Mouse (Mus musculus) erythroid progenitor cell, adult 5-6 weeks (primary cell): ENCODE results near the gene Dpyd. TPM values are rescaled to one million over a fixed set of nuclear protein-coding genes. Genes with fewer than 3 reads are reported as not detected.

Experiments
- ATAC-seq: replicated peaks from 2 replicates; pipeline ENCODE4 v1.8.0; 2016; ENCODE audit warnings: moderate number of reproducible peaks, mild to moderate bottlenecking, moderate TSS enrichment, inconsistent platforms; ENCODE audit not compliant: poor library complexity, low FRiP score, severe bottlenecking
- total RNA-seq, 2 experiments: library from RNA; stranded (forward) in 1 of 2; stranded (reverse) in 1 of 2; fragments of 150-400 nt in 1 of 2; fragments of 186-747, 209-891 nt in 1 of 2; gene quantifications; 2 replicates each; pipeline versions ENCODE4 v1.2.3 to v1.2.4; 2015 to 2017; ENCODE audit warnings: low replicate concordance in 2 of 2

Gene Dpyd
- total RNA-seq, 2 experiments from 2014 or later, result not detected

DNA sequence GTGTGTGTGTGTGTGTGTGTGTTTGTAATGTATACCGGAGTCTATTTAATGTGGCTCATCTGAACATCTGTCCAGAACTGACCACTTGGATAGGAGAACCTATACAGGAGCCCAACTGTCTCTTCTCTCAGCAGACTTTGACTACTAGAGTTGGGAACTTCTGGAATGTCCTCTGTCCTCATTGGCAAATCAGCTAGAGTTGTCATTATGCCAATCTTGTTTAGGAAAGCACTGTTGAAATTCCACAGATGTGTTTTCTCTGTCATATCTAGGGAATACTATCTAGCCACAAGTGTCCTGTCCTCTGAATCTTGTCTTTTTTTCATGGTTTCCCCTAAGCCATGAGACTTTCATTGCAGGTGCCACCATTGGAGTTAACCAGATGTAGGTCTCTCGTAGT, 718.7 kb downstream of the Dpyd start:
- no peak for ATAC-seq

DNA sequence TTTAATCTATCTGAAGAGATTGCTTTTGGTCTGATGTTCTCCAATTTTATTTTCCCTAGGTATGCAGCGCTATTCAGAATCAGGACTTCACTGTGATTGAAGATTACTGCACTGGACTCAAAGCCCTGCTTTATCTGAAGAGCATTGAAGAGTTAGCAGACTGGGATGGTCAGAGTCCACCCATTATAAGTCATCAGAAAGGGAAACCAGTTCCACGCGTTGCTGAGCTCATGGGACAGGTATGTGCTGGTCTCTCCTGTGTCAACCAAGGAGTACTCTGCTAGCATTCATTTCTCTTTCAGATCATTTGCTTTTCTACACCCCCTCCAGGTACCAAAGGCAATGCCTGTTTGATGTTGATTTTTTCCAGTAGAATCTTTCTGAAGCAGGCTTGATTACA, 752.8 kb downstream of the Dpyd start:
- no peak for ATAC-seq

DNA sequence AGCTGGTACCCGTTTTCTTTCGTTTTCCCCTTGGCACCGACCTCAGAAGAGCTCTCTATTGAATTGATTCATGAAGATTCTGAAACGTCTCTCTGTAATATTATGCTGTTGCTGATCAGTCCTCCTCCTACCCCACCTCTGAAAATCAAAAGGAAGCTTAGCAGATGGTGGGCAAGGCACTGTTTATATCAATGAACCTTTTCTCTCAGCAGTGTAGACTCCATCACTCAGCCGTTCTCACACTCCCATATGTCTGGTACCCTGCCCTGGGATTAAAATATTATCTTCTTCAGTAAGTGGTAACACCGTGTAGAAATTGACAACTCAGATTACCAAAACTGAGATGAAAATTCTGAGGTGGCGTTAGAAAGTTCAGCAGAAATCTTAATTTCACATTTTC, 767.1 kb downstream of the Dpyd start:
- ATAC-seq, result no peak

DNA sequence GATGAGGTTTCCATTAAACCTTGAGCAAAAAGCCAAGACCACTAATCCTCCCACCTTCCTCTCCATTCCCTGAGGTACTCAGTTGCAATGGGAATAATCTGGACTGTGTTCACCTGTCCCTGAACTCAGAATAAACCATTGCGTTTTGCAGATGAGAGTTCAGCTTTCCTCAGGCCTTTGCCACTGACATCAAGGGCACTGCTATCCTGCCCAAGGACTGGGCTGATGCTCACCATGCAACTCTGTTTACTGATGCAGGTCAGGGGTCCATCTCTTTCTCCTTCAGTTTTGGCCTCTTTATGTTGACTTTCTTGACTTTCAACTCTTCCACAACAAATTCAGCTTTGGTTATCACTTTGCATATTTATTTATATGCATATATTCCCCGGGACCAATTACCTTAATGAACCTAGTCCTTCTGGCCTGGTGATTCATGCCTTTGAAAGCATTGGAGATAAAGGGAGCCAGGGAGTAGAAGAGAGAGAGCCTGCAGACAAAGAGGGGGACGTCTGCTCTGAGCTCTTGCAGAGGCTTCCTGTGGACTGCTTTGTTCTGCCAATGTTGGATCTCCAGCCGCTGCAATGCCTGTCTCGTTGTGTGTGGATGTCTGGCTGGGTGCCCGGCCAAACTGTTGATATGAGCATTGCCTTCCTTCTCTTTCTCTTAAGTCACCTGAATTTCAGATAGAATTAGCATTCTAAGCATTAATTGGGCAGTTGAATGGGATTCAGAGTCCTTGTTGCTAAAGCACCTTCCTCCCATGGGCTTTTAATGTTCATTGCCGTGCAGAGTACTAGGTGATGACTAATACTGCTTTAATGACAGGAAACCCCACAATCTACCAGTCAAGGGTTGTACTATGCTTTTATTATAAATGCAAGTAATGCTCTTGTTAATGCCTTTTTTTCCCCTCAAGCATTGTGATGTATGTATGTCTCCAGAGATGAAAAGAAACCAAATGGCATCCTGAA, 771.7 kb downstream of the Dpyd start:
- ATAC-seq, result no peak

DNA sequence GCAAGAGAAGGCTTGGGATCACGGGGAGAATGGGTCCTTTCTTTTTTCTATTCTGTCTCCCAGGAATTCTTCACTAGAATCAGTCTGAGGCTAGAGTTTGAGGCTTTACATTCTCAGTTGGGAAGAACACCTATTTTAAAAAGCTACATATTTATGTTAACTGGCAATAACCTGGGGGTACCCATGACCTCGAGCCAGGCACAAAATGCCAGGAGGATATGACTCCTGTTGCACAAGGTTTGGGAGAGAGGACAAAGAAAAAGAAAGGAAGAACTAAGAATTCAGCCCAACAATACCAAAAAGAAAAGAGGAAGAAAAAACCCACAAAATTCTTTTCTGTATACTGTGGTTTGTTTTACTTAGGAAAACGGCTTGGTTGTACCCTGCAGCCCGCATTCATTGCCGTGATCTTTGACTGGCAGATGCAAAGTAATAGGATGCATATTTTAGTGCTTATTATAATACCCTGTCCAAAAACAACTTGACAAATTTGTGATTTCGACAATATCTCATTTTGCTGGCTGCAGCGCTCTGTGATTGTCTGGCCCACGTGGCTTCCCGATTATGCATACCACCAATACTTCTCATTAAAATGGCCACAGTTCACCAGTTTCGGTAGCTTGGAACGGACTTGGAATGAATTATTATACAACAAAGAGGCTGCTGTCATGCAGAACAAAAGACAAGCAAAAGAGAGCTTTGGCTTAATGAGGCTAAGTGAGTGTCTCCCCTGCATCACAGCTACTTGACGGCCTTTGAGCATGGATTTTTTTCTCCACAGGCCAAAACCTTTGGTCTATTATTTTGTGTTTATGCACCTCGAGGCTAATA, 799.8 kb downstream of the Dpyd start:
- ATAC-seq, result no peak

DNA sequence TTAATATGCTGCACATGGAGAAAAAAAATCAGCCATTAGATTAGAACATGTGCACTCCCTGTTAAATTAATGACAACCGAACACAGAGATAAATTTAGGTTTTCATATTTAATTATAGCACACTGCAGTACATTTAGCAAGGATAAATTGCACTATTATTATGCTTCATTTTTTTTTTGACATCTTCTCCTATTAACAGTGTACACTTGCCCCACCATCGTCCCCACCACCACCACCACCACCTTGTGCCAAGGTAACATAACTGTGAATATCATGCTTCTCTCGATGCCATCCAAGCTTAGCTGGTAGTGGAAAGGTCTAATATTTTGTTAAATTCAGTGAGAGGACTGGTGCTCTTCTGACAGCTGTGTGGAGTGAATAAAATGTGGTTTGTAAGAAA, 800.5 kb downstream of the Dpyd start:
- no peak for ATAC-seq

DNA sequence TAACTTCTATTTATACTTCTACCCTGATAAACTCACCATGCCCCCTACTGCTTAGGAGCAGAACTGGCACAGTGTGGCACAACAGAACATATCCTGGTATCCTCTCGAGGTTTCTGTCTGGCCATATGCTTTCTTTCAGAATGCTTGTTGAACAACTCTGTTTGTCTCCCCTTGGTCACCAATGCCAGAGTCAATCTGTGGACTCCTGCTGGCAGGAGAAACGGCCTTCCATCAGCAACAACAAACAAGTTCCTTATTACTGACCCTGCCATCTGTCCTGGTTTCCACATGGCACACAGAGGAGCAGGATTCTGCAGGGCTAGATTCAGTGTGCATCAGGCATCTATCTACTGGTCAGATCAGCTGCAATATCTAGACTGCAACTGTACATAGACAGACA, 807.0 kb downstream of the Dpyd start:
- no peak for ATAC-seq

DNA sequence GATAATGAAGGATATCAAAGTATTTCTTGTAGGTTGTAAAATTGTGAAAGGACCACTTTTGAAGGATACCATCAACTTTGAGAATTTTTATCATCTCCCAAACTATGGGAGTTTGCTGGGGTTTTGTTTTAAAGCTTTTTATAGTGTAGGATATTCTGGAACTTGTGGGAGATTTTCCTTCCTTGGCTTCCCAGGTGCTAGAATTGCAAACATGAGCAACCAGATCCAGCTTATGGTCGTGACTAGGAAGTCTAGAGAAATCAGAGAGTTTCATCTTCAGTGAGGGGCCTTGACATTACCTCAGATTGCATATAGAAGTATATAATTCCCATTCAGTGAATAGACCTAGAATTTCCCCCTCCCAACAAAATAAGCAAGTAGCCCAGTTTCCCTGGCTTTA, 819.2 kb downstream of the Dpyd start:
- no peak for ATAC-seq

DNA sequence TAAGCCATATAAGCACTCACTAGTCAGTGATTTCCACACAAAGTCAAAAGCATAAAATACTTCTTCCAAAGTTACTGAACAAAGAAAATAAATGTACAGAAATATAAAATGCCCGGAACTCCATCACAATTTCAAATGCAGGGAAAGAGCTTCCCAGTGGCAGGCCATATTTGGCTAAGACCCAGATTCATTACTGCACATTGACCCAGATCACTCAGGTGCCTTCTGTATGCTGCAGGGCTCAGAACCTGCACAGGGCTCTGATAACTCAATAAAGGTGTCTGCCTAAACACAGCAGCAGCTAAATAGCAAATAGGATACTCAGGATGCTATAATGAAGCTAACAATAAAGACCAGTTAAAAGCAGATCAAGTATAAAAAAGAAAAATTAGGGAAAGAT, 820.5 kb downstream of the Dpyd start:
- no peak for ATAC-seq

DNA sequence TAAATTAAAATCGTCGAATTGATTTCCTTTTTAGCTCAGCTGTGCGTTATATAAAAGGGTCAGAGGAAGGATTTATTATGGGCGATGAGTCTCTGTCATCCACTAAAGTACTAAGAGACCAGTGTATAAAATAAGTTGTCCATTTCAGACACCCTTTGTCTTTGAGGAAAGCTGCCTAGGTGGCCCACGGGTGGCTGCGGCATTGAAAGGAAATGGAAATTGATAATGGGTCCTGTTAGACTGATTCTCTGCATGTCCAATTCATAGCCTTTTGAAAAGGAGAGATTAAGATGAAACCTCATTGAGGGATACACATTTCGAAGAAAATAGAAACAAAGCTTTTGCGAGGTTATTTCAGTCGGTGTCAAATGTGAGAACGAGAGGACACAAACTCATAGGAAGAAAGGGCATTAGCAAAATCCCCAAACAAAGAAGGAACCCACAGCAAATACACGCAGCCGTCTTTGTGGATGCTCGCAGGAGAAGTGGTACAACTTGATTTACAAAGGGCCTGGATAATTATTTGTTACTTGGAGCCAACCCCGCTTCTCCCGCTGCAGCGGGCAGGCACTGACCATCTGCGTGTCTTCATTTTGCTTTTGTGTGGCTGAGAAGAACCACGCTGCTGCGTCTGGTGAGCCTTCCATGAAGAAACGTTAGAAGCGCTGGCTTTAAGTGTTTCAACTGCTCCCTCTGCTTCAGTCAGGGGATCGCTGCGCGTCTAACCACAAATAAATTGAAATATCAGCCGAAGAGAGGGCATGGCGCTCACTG, 825.6 kb downstream of the Dpyd start:
- no peak for ATAC-seq

DNA sequence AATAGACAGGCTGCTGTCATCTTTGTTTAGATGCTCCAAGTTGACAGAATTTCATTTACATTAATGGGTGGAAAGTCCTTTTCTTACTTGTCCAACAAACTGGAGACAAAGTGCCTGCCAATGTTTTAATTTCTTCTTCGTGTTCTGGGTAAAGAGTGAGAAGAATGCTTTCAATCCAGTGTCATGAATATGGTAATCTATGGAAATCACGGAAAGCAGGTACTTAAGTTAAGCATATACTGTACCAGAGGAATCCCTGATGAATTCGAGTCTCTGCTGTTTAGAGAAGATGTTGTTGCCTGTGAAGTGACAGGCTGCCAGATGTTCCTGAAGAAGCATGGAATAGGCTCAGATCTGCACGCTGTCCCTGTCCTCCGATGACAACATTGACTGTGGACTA, 835.3 kb downstream of the Dpyd start:
- no peak for ATAC-seq

DNA sequence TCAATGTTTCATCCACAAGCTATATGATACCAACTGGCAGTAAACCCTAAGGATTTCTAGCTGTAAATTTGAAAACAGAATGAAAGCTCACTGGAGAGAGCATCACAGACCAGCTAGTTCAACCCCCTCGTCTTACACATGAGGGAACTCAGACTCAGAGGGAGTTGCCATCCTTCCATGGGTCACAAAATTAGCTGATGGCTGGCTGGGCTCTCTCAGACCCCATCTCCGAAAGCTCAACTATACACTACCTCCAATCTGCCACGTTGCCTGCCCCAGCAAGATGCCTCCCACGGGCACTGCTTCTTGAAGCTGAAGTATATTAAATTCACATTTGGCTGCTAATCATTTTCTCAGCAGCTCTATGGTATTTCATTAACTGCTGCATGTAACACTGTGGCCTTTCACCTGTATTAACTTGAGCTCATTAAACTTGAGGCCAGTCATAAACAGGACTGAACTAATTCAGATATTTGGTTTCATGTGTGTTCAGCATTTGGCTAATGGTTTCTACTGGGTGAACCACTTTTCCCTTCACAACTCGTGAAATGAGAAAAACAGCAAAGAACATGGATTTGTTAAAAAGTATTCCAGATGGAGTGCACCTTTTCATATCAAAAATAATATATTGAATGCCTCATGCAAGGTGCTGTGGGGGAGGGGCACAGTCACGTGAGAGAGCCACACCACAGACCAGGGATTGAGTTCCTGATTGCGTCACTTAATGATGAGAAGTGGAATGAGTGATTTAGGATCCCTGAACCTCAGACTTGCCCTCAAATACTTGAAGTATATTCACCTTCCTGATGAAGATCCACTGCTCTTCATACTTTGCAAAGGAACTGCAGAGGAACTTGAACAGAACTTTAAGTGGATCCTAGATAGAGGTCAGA, 841.2 kb downstream of the Dpyd start:
- ATAC-seq, result no peak

DNA sequence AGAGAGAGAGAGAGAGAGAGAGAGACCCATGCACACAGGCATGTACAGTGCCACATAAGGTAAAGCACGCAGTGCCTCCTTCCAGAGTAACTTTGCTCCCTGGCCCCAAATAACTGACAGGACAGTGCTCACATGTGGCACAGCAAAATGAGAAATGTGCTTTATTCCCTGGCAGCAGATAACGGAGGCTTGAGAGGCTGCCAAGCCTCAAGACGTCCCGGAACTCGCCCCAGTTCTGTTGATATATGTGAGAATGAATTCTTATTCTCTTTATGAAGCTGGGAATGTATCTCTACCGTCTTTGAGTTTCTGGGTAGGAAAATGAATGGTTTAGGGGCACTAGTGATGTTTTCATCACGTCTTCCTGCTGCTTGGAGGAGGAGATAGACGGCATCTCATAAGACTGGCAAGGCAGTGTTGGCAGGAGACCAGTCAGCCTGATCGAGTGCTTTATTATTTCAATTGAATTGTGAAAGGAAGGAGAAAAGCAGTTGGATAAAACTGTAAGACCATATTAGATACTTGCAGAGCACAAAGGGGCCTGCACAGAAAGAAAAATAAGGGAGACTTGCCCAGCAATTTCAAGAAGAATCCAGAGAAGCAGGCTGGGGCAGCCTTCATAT, 857.3 kb downstream of the Dpyd start:
- no peak for ATAC-seq

DNA sequence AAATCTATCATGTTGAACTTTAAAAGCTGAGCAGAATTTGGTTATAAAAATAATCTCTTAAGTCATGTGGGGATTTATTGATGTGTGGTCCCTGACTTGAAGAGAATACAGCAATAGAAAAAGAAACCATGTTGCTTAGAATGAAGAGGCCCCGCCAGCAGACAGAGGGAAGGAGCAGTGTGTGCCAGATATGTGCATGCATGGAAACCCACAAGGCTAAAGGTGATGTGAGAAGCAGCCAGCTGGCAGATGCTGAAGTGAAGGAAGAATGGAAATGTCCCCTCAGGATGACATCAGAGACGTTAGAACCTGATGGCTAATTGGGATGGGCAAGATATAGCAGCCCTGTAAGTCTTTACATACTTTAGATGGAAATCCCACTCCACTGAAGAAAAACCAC, 857.8 kb downstream of the Dpyd start:
- no peak for ATAC-seq

DNA sequence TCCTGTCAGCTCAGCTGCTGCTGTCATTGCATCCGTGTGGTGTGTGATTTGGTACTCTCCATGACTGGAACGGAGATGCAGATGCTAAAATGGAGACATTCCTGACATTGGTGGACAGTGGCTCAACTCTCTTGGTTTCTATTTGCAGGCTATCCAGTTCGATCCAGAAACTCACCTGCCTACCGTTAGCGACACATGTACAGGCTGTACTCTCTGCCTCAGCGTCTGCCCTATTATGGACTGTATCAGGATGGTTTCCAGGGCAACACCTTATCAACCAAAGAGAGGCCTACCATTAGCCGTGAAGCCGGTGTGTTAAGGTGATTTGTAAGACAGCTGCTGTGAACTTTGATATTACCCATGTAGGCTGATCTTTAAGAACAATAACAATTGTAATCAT, 869.4 kb downstream of the Dpyd start:
- ATAC-seq, result no peak

DNA sequence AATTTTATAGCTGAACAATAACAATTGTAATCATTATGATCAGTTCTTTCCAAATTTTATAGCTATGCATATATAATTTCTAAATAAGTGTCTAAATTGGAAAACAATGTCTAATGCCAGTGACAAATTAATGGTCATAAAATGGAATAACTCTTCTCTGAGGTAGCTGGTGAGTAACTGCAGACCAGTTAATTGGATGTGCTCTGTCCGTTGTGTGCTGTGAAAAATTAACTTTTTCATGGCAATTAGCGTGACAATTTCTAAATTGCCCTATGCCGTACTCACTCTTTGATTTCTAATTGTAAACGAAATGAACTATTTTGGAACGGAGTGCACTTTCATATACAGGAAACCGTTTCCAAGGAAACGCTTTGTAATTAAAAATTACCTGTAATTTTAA, 869.8 kb downstream of the Dpyd start:
- no peak for ATAC-seq

DNA sequence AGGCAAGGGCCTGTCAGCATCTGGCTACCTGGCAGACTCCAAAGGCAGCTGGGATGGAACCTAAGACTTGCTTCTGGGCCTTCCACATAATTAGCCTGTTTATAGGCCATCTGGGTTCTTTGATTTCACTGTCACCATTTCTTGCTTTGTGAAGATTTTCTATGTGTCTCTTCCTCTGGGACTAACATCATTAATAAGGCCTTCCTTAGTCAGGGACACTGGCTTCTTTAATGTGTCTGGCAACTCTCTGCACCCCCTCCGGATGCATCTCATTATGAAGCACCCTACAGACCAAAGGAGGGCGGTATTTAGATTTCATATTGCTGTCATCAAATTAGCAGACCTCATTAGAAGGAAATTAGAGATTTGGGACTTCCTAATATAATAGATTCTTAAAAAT, 885.6 kb downstream of the Dpyd start:
- no peak for ATAC-seq

DNA sequence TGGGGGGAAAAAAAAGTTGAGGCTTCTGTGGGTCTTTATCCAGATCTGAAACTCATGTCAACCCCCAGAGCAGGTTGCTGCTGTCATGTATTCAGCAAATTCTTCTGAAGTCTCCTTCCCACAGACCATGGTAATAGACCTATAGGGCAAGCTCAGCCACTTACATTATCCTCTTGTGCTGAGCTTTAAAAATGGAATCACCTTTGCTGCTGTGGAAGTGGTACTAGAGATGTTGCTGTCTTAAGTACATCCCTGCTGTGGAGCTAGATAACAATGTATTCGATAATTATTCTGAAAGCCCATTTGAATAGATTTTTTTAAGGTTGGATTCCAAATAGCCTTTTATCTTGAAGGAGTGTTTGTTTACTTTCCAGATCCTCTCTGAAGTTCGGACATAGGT, 902.1 kb downstream of the Dpyd start:
- ATAC-seq, result no peak

DNA sequence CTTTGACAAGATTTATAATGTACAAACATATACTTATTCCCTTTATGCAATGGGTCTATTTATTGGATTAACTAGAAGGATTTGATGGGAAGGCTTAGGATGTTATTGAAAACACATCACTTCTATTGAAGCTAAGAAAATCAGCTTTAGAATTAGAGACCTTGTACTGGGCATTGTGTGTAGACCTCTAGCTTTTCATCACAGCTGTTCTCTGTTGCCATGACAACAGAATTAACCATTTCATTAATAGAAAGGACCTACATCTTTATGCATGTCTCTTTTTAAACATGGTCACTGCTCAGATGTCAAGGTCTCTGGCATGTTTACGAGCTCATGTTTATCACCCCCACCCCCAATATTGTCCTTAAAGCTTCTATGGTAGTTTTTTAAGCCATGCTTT, 902.5 kb downstream of the Dpyd start:
- ATAC-seq, result no peak
